Mouse (Mus musculus) forebrain, embryonic 14.5 days (tissue): Measurements from ENCODE around the gene Pcnx2. TPM values are rescaled to one million over a fixed set of nuclear protein-coding genes. Genes with fewer than 3 reads are reported as not detected.

Source experiments
- ATAC-seq: fragments of 200-750 bp; cut with Nextera tagmentation; 2 replicates; pipeline ENCODE4 v1.8.0; 2017; ENCODE audit warnings: mild to moderate bottlenecking, moderate library complexity
- DNase-seq: peaks from one replicate; pipeline ENCODE4 v3.0.0-alpha.2; 2015; ENCODE audit warnings: low spot score
- H3K27ac ChIP-seq: fragments of 300-500 bp; sonication (generic); 2 replicates; pipeline ENCODE4 v1.5.1; 2014; ENCODE audit warnings: low read depth, mild to moderate bottlenecking, control low read depth, low read length, moderate library complexity
- H3K27me3 ChIP-seq: fragments of 300-500 bp; sonication (generic); replicated peaks from 2 replicates; pipeline ENCODE4 v1.6.1; 2014; ENCODE audit warnings: low read length, control low read depth, mixed read lengths; ENCODE audit not compliant: control insufficient read depth, insufficient read depth
- H3K36me3 ChIP-seq: fragments of 300-500 bp; sonication (generic); 2 replicates; pipeline ENCODE4 v1.6.1; 2014; ENCODE audit warnings: low read length, control low read depth; ENCODE audit not compliant: control insufficient read depth, insufficient read depth
- H3K4me1 ChIP-seq: fragments of 300-500 bp; sonication (generic); 2 replicates; pipeline ENCODE4 v1.6.1; 2014; ENCODE audit warnings: antibody characterized with exemption, low read length, control low read depth; ENCODE audit not compliant: control insufficient read depth, insufficient read depth
- H3K4me2 ChIP-seq: fragments of 300-500 bp; sonication (generic); 2 replicates; pipeline ENCODE4 v1.6.1; 2014; ENCODE audit warnings: mild to moderate bottlenecking, control low read depth, low read length
- H3K4me3 ChIP-seq: fragments of 300-500 bp; sonication (generic); 2 replicates; pipeline ENCODE4 v1.5.1; 2014; ENCODE audit warnings: low read depth, low read length, control low read depth
- H3K9ac ChIP-seq: fragments of 300-500 bp; sonication (generic); 2 replicates; pipeline ENCODE4 v1.6.1; 2014; ENCODE audit warnings: mild to moderate bottlenecking, low read length, control low read depth, moderate library complexity
- H3K9me3 ChIP-seq: fragments of 300-500 bp; sonication (generic); replicated peaks from 2 replicates; pipeline ENCODE4 v1.6.1; 2016; ENCODE audit warnings: low read length, control low read depth, mixed read lengths; ENCODE audit not compliant: control insufficient read depth
- WGBS: fragments of 180-500 bp; shearing (Covaris S2); extraction: QIAGEN DNeasy Blood & Tissue Kit; methylation state at CpG from one replicate; pipeline ENCODE4 v1.1.7; 2014; 5-methylcytosine and 5-hydroxymethylcytosine counted together
- polyA plus RNA-seq: library from polyadenylated mRNA; unstranded; fragments of >200 nt; fragmentation: Nextera tagmentation; extraction: Ambion mirVana; gene quantifications from 2 replicates; pipeline ENCODE4 v1.2.1, GENCODE M21; 2014

Pcnx2 gene
- polyA plus RNA-seq, 1 experiment from 2014 or later = 2.6 TPM

GRCm38 (mm10) chr8:125856160-125856559 lies 42.0 kb downstream of the Pcnx2 start:
- Histone ChIP-seq H3K4me3 (no peak overlapping the region), H3K27ac (no peak overlapping the region), H3K27me3 (no peaks in the 10 kb centered on the region), H3K4me2 (no peak overlapping the region), H3K36me3 (no peaks in the 10 kb centered on the region), H3K4me1 (no peaks in the 10 kb centered on the region), H3K9me3 (no peaks in the 10 kb centered on the region), H3K9ac (no peak overlapping the region)
- no peak for ATAC-seq
- no peak for DNase-seq
- 82% methylated on average over 4 of the region's 4 CpGs for WGBS

GRCm38 (mm10) chr8:125854379-125854778 lies 43.7 kb downstream of the Pcnx2 start:
- ATAC-seq (no peak), DNase-seq (no peak)
- no peak overlapping the region for H3K4me2 ChIP-seq
- H3K27me3 ChIP-seq = no peaks in the 10 kb centered on the region
- H3K27ac ChIP-seq = no peak overlapping the region
- no peak overlapping the region for H3K4me3 ChIP-seq
- no peaks in the 10 kb centered on the region for H3K36me3 ChIP-seq
- no peaks in the 10 kb centered on the region for H3K4me1 ChIP-seq
- no peaks in the 10 kb centered on the region for H3K9me3 ChIP-seq
- WGBS = 58% methylated on average over 7 of the region's 7 CpGs
- H3K9ac ChIP-seq = no peak overlapping the region

DNA sequence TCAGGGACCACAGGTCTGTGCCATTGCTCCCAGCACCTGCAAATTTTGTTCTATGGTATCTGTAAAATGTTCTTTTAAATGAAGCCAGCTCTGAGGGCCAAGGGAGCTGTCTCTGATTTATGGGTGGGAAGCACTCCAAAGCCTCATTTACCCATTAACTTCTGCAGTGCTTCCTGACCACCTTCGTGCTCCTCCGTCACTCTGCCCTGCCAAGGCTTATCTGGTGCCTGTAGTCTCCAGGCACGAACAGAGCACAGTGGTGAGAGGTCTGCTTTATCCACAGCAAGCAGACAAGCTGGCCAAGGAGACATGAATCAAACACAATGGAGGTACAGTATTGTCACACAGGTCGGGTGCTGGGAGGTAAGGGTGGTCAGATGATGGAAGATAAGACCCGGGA lies 44.8 kb downstream of the Pcnx2 start:
- ATAC-seq = no peak
- Histone ChIP-seq H3K9me3 (no peaks in the 10 kb centered on the region), H3K36me3 (no peaks in the 10 kb centered on the region), H3K27me3 (no peaks in the 10 kb centered on the region), H3K27ac (no peak overlapping the region), H3K4me3 (no peak overlapping the region), H3K4me2 (no peak overlapping the region), H3K4me1 (no peaks in the 10 kb centered on the region; the same call in 1 of the 2 replicates), H3K9ac (no peak overlapping the region)
- 81% methylated on average over 5 of the region's 5 CpGs for WGBS
- DNase-seq = no peak

DNA sequence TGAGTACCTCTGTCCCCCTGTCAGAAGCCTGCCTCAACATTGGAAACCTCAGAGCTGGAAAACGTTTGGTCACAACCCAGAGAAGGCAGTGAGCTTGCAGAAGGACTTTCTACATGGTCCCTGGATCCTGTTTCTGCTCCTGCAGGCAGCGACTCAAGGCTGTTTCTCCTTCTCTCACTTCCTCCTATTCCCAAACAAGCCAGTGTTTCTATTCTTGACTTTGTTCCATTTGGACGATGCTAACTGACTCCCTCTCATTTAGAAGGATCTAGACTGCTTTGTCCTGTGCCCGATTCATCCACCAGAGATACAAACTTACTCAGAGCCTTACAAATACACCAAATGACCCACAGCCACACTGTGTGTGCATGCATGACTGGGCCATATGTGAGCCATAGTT lies 48.9 kb downstream of the Pcnx2 start:
- H3K4me2 ChIP-seq = no peak overlapping the region
- H3K27me3 ChIP-seq = no peaks in the 10 kb centered on the region
- 76% methylated on average over 4 of the region's 4 CpGs for WGBS
- H3K27ac ChIP-seq = no peak overlapping the region
- ATAC-seq (no peak), DNase-seq (no peak)
- H3K9me3 ChIP-seq = no peaks in the 10 kb centered on the region
- H3K9ac ChIP-seq = no peak overlapping the region
- peaks cover 6% of the 10 kb centered on the region for H3K4me1 ChIP-seq
- H3K4me3 ChIP-seq = no peak overlapping the region
- no peaks in the 10 kb centered on the region for H3K36me3 ChIP-seq

- Histone ChIP-seq H3K4me2 (no peak overlapping the region), H3K27ac (no peak overlapping the region), H3K27me3 (no peaks in the 10 kb centered on the region), H3K4me3 (no peak overlapping the region), H3K4me1 (peaks cover 6% of the 10 kb centered on the region), H3K9ac (no peak overlapping the region), H3K36me3 (no peaks in the 10 kb centered on the region), H3K9me3 (no peaks in the 10 kb centered on the region)
- 48% methylated on average over 12 of the region's 12 CpGs for WGBS
- ATAC-seq (peak; percentile 42; the same call in 1 of the 2 replicates), DNase-seq (peak; percentile 41)
Measured at GRCm38 (mm10) chr8:125847842-125848241, 50.3 kb downstream of the Pcnx2 start.

- no peak overlapping the region for H3K4me3 ChIP-seq
- WGBS = 96% methylated on average over 16 of the region's 16 CpGs
Measured at GRCm38 (mm10) chr8:125845281-125845680, 52.8 kb downstream of the Pcnx2 start.

DNA sequence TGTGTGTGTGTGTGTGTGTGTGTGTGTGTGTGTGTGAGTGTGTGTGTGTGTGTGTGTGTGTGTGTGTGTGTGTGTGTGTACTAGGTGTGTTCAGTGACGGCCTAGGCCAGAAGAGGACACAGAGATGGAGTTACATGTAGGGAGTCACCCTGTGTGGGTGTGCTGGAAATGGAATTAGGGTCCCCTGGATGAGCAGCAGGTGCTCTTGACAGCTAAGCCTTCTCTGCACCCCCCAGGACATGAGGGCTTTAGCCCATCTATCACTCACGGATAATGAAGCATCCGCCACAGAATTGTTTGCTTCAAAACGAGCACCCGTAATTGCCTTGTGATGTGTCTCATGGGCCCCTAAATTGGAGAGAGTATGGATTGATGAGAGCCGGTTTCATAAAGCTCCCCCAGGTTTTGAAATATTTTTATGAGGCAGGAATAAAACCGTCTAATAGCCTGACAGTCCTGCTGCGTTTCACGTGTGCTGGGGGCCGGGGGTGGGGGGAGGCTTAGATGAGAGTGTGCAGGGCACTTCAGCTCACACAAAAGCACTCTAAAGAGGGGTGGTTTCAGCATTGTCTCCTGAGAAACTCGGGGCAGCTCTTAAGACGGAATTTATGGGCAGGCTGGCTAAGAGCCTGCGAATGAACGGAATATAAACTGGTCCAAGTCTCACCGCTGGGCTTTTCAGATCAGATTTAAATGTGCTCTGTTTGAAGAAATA lies 54.8 kb downstream of the Pcnx2 start:
- no peaks in the 10 kb centered on the region for H3K9me3 ChIP-seq
- DNase-seq = peak; percentile 46
- H3K27me3 ChIP-seq = no peaks in the 10 kb centered on the region
- 14% methylated on average over 15 of the region's 15 CpGs for WGBS
- no peak; the same call in 1 of the 2 replicates for ATAC-seq
- no peak overlapping the region for H3K4me3 ChIP-seq
- H3K9ac ChIP-seq = no peak overlapping the region; the same call in 1 of the 2 replicates
- H3K4me1 ChIP-seq = peaks cover 6% of the 10 kb centered on the region
- no peak overlapping the region for H3K27ac ChIP-seq
- H3K36me3 ChIP-seq = peaks cover 3% of the 10 kb centered on the region; the same call in 1 of the 2 replicates
- no peak overlapping the region for H3K4me2 ChIP-seq

More at GRCm38 (mm10) chr8:125845281-125845680, 52.8 kb downstream of the Pcnx2 start:
- no peak overlapping the region for H3K27ac ChIP-seq
- H3K9me3 ChIP-seq = no peaks in the 10 kb centered on the region
- no peak overlapping the region for H3K4me2 ChIP-seq
- H3K4me1 ChIP-seq = peaks cover 6% of the 10 kb centered on the region
- no peaks in the 10 kb centered on the region for H3K36me3 ChIP-seq
- DNase-seq = no peak
- ATAC-seq = no peak
- no peak overlapping the region for H3K9ac ChIP-seq
- H3K27me3 ChIP-seq = no peaks in the 10 kb centered on the region

DNA sequence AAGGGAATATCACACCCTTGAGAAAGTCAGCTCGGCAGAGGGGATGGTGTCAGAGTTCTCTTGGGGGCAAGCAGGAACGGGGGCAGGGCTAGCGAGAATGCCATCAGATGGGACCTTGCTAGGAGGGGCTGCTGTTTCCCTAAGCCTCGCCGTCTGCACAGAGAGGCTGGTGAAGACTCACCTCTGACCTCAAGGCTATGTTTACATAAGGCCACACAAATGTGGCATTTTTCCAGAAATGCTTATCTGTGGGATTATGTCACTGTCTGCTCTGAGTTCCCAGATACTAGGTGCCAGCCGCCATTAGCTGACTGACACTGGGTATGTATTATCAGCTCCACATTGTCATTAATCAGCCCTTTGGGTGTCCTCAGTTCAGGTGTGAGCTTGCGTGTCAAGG lies 56.0 kb downstream of the Pcnx2 start:
- no peaks in the 10 kb centered on the region for H3K27me3 ChIP-seq
- DNase-seq (no peak), ATAC-seq (no peak)
- no peak overlapping the region for H3K4me2 ChIP-seq
- H3K36me3 ChIP-seq = peaks cover 6% of the 10 kb centered on the region; the same call in 1 of the 2 replicates
- no peaks in the 10 kb centered on the region; the same call in 1 of the 2 replicates for H3K4me1 ChIP-seq
- 81% methylated on average over 7 of the region's 7 CpGs for WGBS
- H3K9me3 ChIP-seq = no peaks in the 10 kb centered on the region
- H3K27ac ChIP-seq = no peak overlapping the region
- no peak overlapping the region for H3K9ac ChIP-seq
- no peak overlapping the region for H3K4me3 ChIP-seq

- H3K9ac ChIP-seq = no peak overlapping the region
- no peak overlapping the region for H3K4me2 ChIP-seq
- DNase-seq (peak; percentile 42), ATAC-seq (no peak)
- no peak overlapping the region for H3K27ac ChIP-seq
- no peaks in the 10 kb centered on the region for H3K36me3 ChIP-seq
- H3K27me3 ChIP-seq = no peaks in the 10 kb centered on the region
- H3K4me3 ChIP-seq = no peak overlapping the region
- WGBS = 36% methylated on average over 2 of the region's 2 CpGs
- no peaks in the 10 kb centered on the region for H3K9me3 ChIP-seq
- no peaks in the 10 kb centered on the region for H3K4me1 ChIP-seq
Measured at GRCm38 (mm10) chr8:125824688-125825087, 73.4 kb downstream of the Pcnx2 start.
